Mouse (Mus musculus): Measurements from ENCODE around the gene B430305J03Rik.

DNA sequence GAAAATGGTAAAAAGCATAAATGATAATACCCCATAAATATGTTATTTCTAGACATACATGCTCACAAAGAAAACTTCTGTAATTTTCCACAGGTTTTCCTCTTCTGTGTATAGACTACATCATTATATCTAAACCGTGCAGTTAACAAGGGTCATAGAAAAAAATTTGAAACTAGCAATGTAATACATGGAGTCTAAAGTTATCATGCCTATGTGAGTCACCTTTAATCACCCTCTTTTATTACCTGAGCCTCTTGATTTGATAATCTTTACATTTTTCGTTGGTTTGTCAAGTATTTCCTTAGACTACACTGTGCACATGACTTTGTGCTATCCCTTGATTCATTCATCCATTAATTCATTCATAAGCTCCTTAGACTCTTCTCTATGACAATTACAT lies 50.7 kb downstream of the B430305J03Rik start:
- no peak for TF ChIP-seq CTCF (IDR thresholded peaks at IDR 0.05; ENCODE audit: extremely low read depth, insufficient read length, insufficient replicate concordance, low read depth, low read length)
- TF ChIP-seq POLR2A (IDR thresholded peaks at IDR 0.05; ENCODE audit: low read depth, low read length): no peak
